Mouse (Mus musculus) liver, postnatal 0 days (tissue): ENCODE data around the gene Npepps. TPM values are rescaled to one million over a fixed set of nuclear protein-coding genes. Genes with fewer than 3 reads are reported as not detected.
"Not testable (repeated sequence)": the region's sequence is repeated elsewhere in the genome, so short reads cannot be mapped to it uniquely, and the experiment has no call there.

Experiments used
- ATAC-seq: fragments of 200-750 bp; cut with Nextera tagmentation; 2 replicates; pipeline ENCODE4 v1.8.0; 2017; ENCODE audit warnings: mild to moderate bottlenecking, moderate library complexity
- DNase-seq: peaks from one replicate; pipeline ENCODE4 v3.0.0-alpha.2; 2016
- H3K27ac ChIP-seq: fragments of 300-500 bp; sonication (generic); 2 replicates; pipeline ENCODE4 v1.5.1; 2014; ENCODE audit warnings: antibody characterized with exemption, moderate library complexity, mild to moderate bottlenecking, low read depth
- H3K27me3 ChIP-seq: fragments of 300-500 bp; sonication (generic); 2 replicates; pipeline ENCODE4 v1.6.1; 2014; ENCODE audit warnings: low read length, control low read depth, mixed read lengths; ENCODE audit not compliant: insufficient read depth
- H3K36me3 ChIP-seq: fragments of 300-500 bp; sonication (generic); replicated peaks from 2 replicates; pipeline ENCODE4 v1.6.1; 2014; ENCODE audit warnings: mild to moderate bottlenecking, control low read depth, low read length, moderate library complexity, mixed read lengths; ENCODE audit not compliant: insufficient read depth
- H3K4me1 ChIP-seq: fragments of 300-500 bp; sonication (generic); 2 replicates; pipeline ENCODE4 v1.6.1; 2014; ENCODE audit warnings: antibody characterized with exemption, mild to moderate bottlenecking, control low read depth; ENCODE audit not compliant: insufficient read depth
- H3K4me2 ChIP-seq: fragments of 300-500 bp; sonication (generic); 2 replicates; pipeline ENCODE4 v1.6.1; 2014; ENCODE audit warnings: low read depth, mild to moderate bottlenecking, low read length, moderate library complexity, mixed read lengths
- H3K4me3 ChIP-seq: fragments of 300-500 bp; sonication (generic); 2 replicates; pipeline ENCODE4 v1.5.1; 2014; ENCODE audit warnings: low read depth, low read length
- H3K9ac ChIP-seq: fragments of 300-500 bp; sonication (generic); replicated peaks from 2 replicates; pipeline ENCODE4 v1.6.1; 2014; ENCODE audit warnings: mild to moderate bottlenecking, moderate library complexity
- H3K9me3 ChIP-seq: fragments of 300-500 bp; sonication (generic); 2 replicates; pipeline ENCODE4 v1.6.1; 2016; ENCODE audit warnings: mild to moderate bottlenecking, control low read depth, low read length, mixed read lengths
- CTCF ChIP-seq: sonication (generic); IDR thresholded peaks from 2 replicates; pipeline ENCODE4 v1.5.1; 2016; ENCODE audit warnings: antibody characterized with exemption, low read depth
- EP300 ChIP-seq: IDR thresholded peaks from 2 replicates; pipeline ENCODE4 v1.6.1; 2016; ENCODE audit warnings: antibody characterized with exemption, low read depth, mild to moderate bottlenecking
- WGBS: fragments of 180-500 bp; shearing (Covaris S2); extraction: QIAGEN DNeasy Blood & Tissue Kit; methylation state at CpG from one replicate; pipeline ENCODE4 v1.1.7; 2014; ENCODE audit not compliant: insufficient replicate concordance; 5-methylcytosine and 5-hydroxymethylcytosine counted together
- polyA plus RNA-seq: library from polyadenylated mRNA; unstranded; fragments of >200 nt; fragmentation: Nextera tagmentation; extraction: Ambion mirVana; gene quantifications from 2 replicates; pipeline ENCODE4 v1.2.1, GENCODE M21; 2015

Gene Npepps
- polyA plus RNA-seq: 11.3 and 16.5 TPM in 2 replicates

DNA sequence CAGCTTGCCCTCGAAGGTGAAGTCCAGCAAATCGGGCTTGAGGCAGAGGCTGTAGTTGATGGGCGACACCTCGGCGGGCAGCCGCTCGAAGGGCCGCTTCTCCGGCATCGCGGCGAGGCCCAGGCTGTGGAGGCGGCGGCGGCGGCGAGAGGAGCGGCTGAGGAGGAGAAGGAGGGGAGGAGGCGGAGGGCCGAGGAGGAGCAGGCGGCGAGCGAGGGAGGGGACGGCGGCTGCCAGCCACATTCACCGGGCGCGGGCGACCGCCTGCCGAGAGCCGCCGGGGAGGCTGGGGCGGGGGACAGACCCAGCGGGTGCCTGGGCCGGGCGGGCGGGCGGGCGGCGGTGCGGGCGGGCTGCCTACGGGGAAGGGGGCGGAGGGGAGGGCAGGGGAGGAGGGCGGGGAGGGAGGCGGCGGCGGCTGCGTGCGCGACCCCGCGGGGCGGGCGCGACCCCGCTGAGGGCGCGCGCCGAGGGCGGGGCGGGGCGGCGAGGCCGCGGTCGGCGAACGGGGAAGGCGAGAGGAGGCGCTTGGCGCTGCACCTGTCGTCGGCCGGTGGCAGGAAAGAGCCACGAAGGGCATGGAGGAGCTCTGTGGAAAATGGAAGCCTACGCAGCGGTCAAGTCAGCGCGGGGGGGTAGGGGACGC lies at the start of gene Npepps:
TSS of gene Npepps (minus strand) at position 423 of the 646 bp plus-strand sequence.
- Histone ChIP-seq H3K27me3 (no peaks in the 10 kb centered on the region), H3K4me2 (peak within 1 kb of the TSS; percentile 87), H3K4me1 (peaks cover 28% of the 10 kb centered on the region), H3K9ac (peak within 1 kb of the TSS; percentile 99), H3K9me3 (no peaks in the 10 kb centered on the region), H3K36me3 (no peaks in the 10 kb centered on the region), H3K27ac (peak within 1 kb of the TSS; percentile 95), H3K4me3 (peak within 1 kb of the TSS; percentile 98)
- DNase-seq (peak; percentile 88), ATAC-seq (peak; percentile 91)
- under 1% methylated on average over 23 of the region's 83 CpGs for WGBS
- TF ChIP-seq CTCF (no peak), EP300 (no peak)

DNA sequence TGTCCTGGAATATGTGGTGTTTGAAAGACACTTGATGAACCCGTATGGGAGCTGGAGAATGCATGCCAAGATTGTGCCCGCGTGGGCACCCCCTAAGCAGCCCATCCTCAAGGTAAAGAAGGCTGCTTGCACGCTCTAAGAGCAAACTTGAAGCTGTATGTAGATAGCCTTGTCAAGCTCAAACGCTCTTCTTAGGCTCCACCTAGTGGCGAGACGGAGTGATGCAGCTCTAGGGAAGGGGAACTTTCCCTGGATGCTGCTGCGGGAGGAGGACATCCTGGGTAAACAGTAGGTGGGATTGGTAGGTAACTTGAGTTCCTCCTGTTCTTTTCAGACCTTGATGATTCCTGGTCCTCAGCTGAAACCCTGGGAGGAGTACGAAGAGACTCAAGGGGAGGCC lies 47.7 kb upstream of the Npepps start:
- WGBS: 22% methylated on average over 9 of the region's 9 CpGs
- TF ChIP-seq EP300 (no peak), CTCF (peak; percentile 97)
- H3K27me3 ChIP-seq: no peaks in the 10 kb centered on the region
- H3K9me3 ChIP-seq: no peaks in the 10 kb centered on the region
- ATAC-seq (no peak), DNase-seq (peak; percentile 76)
- H3K27ac ChIP-seq: no peak overlapping the region
- H3K36me3 ChIP-seq: peaks cover 23% of the 10 kb centered on the region
- H3K9ac ChIP-seq: no peak overlapping the region
- no peak overlapping the region for H3K4me2 ChIP-seq
- H3K4me1 ChIP-seq: peaks cover 3% of the 10 kb centered on the region
- H3K4me3 ChIP-seq: no peak overlapping the region

DNA sequence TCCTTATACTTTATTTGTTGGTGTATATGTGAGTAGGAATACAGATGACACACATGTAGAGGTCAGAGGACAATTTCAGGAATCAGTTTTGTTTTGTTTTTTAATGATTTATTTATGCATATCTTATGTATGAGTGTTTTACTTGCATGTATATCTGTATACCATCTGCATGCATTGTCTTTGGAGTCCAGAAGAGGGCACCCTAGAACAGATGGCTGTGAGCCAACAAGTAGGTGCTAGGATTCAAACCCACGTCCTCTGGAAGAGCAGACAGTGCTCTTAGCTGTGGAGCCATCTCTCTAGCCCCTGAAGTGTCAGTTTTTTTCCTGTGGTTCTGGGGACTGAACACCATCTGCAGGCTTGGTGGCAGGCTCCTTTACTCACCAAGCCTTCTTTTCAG lies 44.8 kb upstream of the Npepps start:
- H3K4me2 ChIP-seq: no peak overlapping the region
- no peak overlapping the region for H3K27ac ChIP-seq
- H3K36me3 ChIP-seq: peaks cover 23% of the 10 kb centered on the region
- H3K4me1 ChIP-seq: no peaks in the 10 kb centered on the region
- H3K27me3 ChIP-seq: no peaks in the 10 kb centered on the region
- 67% methylated on average over 1 of the region's 1 CpGs for WGBS
- H3K9me3 ChIP-seq: no peaks in the 10 kb centered on the region
- no peak for DNase-seq
- H3K9ac ChIP-seq: no peak overlapping the region
- H3K4me3 ChIP-seq: no peak overlapping the region
- ATAC-seq: no peak
- peak; percentile 62 for TF ChIP-seq CTCF
- no peak for TF ChIP-seq EP300

DNA sequence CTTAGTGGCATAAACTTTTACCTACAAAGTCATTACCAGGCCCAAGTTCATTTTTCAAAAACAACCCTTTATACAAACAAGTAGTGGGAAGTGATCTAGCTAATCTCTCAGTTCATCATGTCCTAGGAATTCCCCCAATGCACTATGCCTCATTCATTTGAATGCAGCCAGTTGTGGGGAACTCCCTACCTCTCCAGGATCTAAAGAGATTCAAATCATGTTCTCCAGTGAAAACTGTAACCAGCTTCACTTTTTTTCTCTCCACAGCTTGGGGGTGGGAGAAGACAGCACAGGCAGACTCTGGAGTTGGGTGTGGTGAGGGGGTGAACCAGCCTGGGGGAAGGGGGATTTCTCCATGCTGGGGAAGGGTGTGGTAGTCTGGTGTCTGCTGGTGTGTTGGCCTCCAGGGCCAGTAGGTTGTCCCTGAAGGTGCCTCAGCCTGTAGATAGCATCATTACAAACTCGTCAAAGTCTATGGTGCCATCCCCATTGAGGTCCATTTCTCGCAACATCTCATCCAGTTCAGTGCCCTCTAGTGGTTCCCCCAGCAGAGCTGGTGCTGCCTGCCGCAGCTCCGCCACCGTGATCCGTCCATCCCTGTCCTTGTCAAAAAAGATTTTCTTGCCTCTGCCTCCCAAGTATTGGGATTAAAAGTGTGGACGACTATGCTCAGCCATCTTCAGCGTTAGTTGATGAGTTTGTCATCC lies 41.6 kb upstream of the Npepps start:
- H3K4me2 ChIP-seq, H3K9ac ChIP-seq, H3K4me3 ChIP-seq, H3K27me3 ChIP-seq, H3K4me1 ChIP-seq, DNase-seq, H3K27ac ChIP-seq, H3K9me3 ChIP-seq: not testable (repeated sequence)
- WGBS: 85% methylated on average over 8 of the region's 8 CpGs
- peaks cover 16% of the 10 kb centered on the region for H3K36me3 ChIP-seq
- peak; percentile 81 for ATAC-seq

DNA sequence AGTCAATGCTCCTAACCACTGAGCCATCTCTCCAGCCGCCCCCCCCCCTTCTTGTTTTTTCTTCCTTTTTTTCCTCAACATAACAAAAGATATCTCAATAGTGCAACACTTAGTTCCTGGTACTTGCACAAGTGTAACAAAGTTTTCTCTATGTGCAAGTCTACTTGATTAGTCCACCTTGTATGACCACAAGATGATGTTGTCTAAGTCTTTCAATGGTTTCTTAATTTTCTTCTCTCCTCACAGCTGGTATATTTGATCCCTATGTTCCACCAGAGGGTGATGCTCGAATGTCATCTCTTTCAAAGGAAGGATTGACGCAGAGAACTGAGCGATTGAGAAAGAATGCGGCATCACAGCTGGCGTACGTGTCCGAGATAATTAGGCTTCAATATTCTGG lies 40.8 kb upstream of the Npepps start:
- no peak overlapping the region for H3K4me3 ChIP-seq
- no peaks in the 10 kb centered on the region; the same call in 1 of the 2 replicates for H3K4me1 ChIP-seq
- ATAC-seq (no peak), DNase-seq (no peak)
- WGBS: 90% methylated on average over 8 of the region's 8 CpGs
- no peaks in the 10 kb centered on the region for H3K9me3 ChIP-seq
- H3K36me3 ChIP-seq: peaks cover 10% of the 10 kb centered on the region
- no peak overlapping the region for H3K4me2 ChIP-seq
- H3K27me3 ChIP-seq: no peaks in the 10 kb centered on the region
- H3K27ac ChIP-seq: no peak overlapping the region
- TF ChIP-seq CTCF (no peak), EP300 (no peak)
- no peak overlapping the region for H3K9ac ChIP-seq
